Mouse (Mus musculus): ENCODE results near the gene Tmem147. TPM values are rescaled to one million over a fixed set of nuclear protein-coding genes. Genes with fewer than 3 reads are reported as not detected.
A peak's percentile ranks its signal among the peaks of the same experiment; 100 is the strongest.

The Tmem147 gene
- polyA plus RNA-seq (2015; fragmentation: Nextera tagmentation; extraction: Ambion mirVana), result 210 and 221 TPM in 2 replicates

DNA sequence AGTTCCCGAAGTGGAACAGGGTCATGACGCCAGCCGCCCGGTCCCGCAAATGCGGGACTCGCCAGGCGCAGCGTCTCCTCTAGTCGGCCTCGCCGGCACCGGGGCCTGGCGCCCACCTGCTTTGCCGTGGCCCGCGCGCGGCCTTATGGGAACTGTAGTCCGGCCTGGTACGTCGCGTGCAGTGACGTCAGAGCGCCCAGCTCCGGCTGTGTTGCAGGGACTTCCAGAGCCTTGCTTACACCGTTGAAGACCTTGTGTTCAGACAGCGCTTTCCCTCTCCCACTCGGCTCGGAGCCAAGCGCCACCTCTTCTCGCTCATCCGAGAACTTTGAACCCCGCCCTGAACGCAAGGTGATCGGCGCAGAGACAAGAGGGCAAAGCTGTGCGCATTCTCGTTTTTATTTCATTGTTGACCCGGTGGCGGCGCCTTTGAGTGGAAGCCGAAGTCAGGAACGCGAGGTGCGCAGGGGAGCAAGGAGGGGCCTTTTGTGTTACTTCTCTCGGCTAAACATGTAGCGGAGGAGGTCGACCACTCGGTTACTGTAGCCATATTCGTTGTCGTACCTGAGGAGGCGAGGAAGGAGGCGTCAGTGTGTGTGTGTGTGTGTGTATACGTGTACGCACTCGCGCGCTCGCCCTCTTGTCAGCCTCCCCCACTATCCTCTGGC lies at the start of gene Tmem147:
Gene Tmem147, minus strand, starts transcription at position 145 of the 668 bp plus-strand sequence.
- Histone ChIP-seq H3K27me3 (ENCODE audit: control insufficient read depth, insufficient read depth, low read length) (no peaks in the 10 kb centered on the region), H3K36me3 (ENCODE audit: control insufficient read depth, insufficient read depth, low read length) (no peaks in the 10 kb centered on the region), H3K27ac (replicated peaks) (peak within 1 kb of the TSS; percentile 85), H3K4me2 (replicated peaks; ENCODE audit: low read depth) (peak within 1 kb of the TSS; percentile 85), H3K9me3 (ENCODE audit: control insufficient read depth, low read length) (no peaks in the 10 kb centered on the region), H3K9ac (ENCODE audit: low read length) (peak within 1 kb of the TSS; percentile 80), H3K4me1 (replicated peaks; ENCODE audit: control insufficient read depth, insufficient read depth) (no peaks in the 10 kb centered on the region; the same call in 1 of the 2 replicates), H3K4me3 (ENCODE audit: low read depth, low read length) (peak within 1 kb of the TSS; percentile 74)
- TF ChIP-seq CTCF (IDR thresholded peaks at IDR 0.05; ENCODE audit: low read depth), result peak; percentile 57
- TF ChIP-seq EP300 (optimal IDR thresholded peaks at IDR 0.05), result no peak
- peak; percentile 93 for ATAC-seq (ENCODE audit: low FRiP score, low TSS enrichment)
- DNase-seq (ENCODE audit: low spot score), result peak; percentile 95
- 0% methylated on average over 60 of the region's 60 CpGs for WGBS

DNA sequence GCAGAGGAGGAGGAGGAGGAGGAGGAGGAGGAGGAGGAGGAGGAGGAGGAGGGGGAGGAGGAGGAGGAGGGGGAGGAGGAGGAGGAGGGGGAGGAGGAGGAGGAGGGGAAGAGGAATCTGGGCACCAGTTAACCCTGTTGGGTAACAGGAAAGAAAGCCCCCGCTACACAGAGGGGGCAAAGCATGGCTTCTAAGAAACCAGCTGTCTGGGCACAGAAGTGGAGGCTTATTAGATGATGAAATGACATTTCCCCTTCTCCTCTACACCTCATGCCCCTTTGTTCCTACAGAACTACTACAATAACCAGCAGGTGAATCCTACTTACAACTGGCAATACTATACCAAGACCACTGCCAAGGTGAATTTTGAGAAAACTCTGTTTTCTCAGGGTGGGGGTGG lies 48.6 kb upstream of the Tmem147 start:
- 86% methylated on average over 1 of the region's 1 CpGs for WGBS
- Histone ChIP-seq H3K27me3 (ENCODE audit: control insufficient read depth, insufficient read depth, low read length) (no peaks in the 10 kb centered on the region), H3K4me1 (replicated peaks; ENCODE audit: control insufficient read depth, insufficient read depth) (no peaks in the 10 kb centered on the region), H3K4me2 (replicated peaks; ENCODE audit: low read depth) (no peak overlapping the region), H3K36me3 (ENCODE audit: control insufficient read depth, insufficient read depth, low read length) (no peaks in the 10 kb centered on the region), H3K4me3 (ENCODE audit: low read depth, low read length) (no peak overlapping the region), H3K9me3 (ENCODE audit: control insufficient read depth, low read length) (no peaks in the 10 kb centered on the region), H3K9ac (ENCODE audit: low read length) (no peak overlapping the region), H3K27ac (replicated peaks) (no peak overlapping the region)
- DNase-seq (ENCODE audit: low spot score), result no peak
- no peak for ATAC-seq (ENCODE audit: low FRiP score, low TSS enrichment)
- no peak for TF ChIP-seq CTCF (IDR thresholded peaks at IDR 0.05; ENCODE audit: low read depth)
- no peak for TF ChIP-seq EP300 (optimal IDR thresholded peaks at IDR 0.05)

DNA sequence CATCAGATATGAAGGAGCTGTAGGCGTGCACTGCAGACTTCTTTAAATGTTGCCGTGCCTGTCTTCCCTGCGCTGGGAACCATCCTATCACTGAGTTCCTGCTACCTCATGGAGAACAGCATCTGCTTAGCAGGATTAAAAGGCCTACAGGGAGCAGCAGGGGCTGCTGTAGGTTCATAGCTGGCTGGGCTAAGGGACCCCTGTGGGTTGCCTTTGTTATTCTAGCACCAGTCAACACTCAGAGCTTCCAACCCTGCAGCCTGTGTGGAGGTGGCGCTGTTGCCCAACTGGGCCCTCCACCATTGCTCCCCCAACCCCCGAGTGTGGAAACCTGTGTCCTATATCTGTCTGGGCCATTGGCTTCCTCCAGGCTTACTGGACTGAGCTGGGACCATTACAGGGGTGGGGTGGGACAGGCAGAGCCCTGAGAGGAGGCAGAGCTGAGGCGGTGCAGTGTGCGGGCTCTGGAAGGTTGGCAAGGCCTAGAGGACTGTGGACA lies 47.8 kb upstream of the Tmem147 start:
- no peak for ATAC-seq (ENCODE audit: low FRiP score, low TSS enrichment)
- WGBS, result 60% methylated on average over 7 of the region's 7 CpGs
- Histone ChIP-seq H3K9me3 (ENCODE audit: control insufficient read depth, low read length) (no peaks in the 10 kb centered on the region), H3K9ac (ENCODE audit: low read length) (no peak overlapping the region), H3K27me3 (ENCODE audit: control insufficient read depth, insufficient read depth, low read length) (no peaks in the 10 kb centered on the region), H3K27ac (replicated peaks) (no peak overlapping the region), H3K4me1 (replicated peaks; ENCODE audit: control insufficient read depth, insufficient read depth) (no peaks in the 10 kb centered on the region), H3K36me3 (ENCODE audit: control insufficient read depth, insufficient read depth, low read length) (no peaks in the 10 kb centered on the region), H3K4me3 (ENCODE audit: low read depth, low read length) (0 out of 2 replicates have a peak overlapping the region, but pooled peaks have one; percentile 6), H3K4me2 (replicated peaks; ENCODE audit: low read depth) (peak overlapping the region; percentile 27; the same call in 1 of the 2 replicates)
- TF ChIP-seq CTCF (IDR thresholded peaks at IDR 0.05; ENCODE audit: low read depth) (no peak), EP300 (optimal IDR thresholded peaks at IDR 0.05) (no peak)
- no peak for DNase-seq (ENCODE audit: low spot score)

DNA sequence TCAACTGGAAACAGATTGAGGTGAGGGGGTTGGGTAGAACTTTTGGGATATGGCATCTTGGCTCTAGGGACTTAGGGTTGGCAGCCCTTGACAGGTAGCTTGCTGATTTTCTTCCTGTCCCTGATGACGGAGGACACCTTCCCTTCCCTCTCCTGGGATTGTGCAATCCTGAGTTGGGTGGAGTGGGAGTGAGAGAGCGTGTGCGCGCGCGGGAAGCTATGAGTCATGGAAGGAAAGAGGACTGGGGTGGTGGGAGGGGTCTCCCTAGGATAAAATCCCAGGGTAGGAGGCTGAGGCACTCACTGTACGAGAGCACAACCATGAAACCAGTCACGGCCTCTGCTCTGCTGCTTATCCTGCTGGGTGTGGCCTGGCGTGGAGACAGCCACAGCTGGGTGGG lies 46.8 kb upstream of the Tmem147 start:
- H3K9me3 ChIP-seq (ENCODE audit: control insufficient read depth, low read length), result no peaks in the 10 kb centered on the region
- ATAC-seq (ENCODE audit: low FRiP score, low TSS enrichment), result peak; percentile 64
- H3K36me3 ChIP-seq (ENCODE audit: control insufficient read depth, insufficient read depth, low read length), result no peaks in the 10 kb centered on the region
- H3K4me2 ChIP-seq (replicated peaks; ENCODE audit: low read depth), result no peak overlapping the region
- WGBS, result 49% methylated on average over 9 of the region's 9 CpGs
- no peaks in the 10 kb centered on the region for H3K4me1 ChIP-seq (replicated peaks; ENCODE audit: control insufficient read depth, insufficient read depth)
- H3K27me3 ChIP-seq (ENCODE audit: control insufficient read depth, insufficient read depth, low read length), result no peaks in the 10 kb centered on the region
- DNase-seq (ENCODE audit: low spot score), result peak; percentile 54
- peak overlapping the region; percentile 12 for H3K4me3 ChIP-seq (ENCODE audit: low read depth, low read length)
- H3K9ac ChIP-seq (ENCODE audit: low read length), result no peak overlapping the region
- peak overlapping the region; percentile 65; the same call in 1 of the 2 replicates for H3K27ac ChIP-seq (replicated peaks)
- TF ChIP-seq EP300 (optimal IDR thresholded peaks at IDR 0.05), result no peak
- TF ChIP-seq CTCF (IDR thresholded peaks at IDR 0.05; ENCODE audit: low read depth), result no peak

DNA sequence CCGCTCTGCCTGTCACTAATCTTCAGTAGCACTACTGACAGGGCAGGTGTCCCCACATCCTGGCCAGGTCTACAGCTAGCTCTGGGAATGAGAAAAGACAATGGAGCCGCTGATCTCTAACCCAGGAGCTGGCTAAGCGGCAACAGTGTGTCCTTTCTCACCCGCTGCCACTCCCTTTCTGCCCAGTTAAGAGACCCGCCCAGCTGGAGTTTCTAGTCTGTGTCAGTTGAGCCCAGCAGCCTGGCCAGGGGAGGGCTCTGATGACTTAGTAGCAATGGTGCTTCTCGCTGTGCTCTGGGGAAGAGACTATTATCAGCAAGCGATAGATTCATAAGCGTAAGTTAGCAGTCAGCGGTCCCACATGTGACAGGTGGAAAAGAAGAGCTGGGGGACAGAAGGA lies 39.9 kb upstream of the Tmem147 start:
- Histone ChIP-seq H3K36me3 (ENCODE audit: control insufficient read depth, insufficient read depth, low read length) (no peaks in the 10 kb centered on the region), H3K4me3 (ENCODE audit: low read depth, low read length) (no peak overlapping the region), H3K27me3 (ENCODE audit: control insufficient read depth, insufficient read depth, low read length) (no peaks in the 10 kb centered on the region), H3K9ac (ENCODE audit: low read length) (no peak overlapping the region), H3K4me2 (replicated peaks; ENCODE audit: low read depth) (no peak overlapping the region), H3K9me3 (ENCODE audit: control insufficient read depth, low read length) (no peaks in the 10 kb centered on the region), H3K27ac (replicated peaks) (peak overlapping the region; percentile 35; the same call in 1 of the 2 replicates), H3K4me1 (replicated peaks; ENCODE audit: control insufficient read depth, insufficient read depth) (no peaks in the 10 kb centered on the region)
- peak; percentile 70 for ATAC-seq (ENCODE audit: low FRiP score, low TSS enrichment)
- peak; percentile 74 for DNase-seq (ENCODE audit: low spot score)
- TF ChIP-seq EP300 (optimal IDR thresholded peaks at IDR 0.05) (no peak), CTCF (IDR thresholded peaks at IDR 0.05; ENCODE audit: low read depth) (no peak)
- WGBS, result 25% methylated on average over 9 of the region's 9 CpGs

DNA sequence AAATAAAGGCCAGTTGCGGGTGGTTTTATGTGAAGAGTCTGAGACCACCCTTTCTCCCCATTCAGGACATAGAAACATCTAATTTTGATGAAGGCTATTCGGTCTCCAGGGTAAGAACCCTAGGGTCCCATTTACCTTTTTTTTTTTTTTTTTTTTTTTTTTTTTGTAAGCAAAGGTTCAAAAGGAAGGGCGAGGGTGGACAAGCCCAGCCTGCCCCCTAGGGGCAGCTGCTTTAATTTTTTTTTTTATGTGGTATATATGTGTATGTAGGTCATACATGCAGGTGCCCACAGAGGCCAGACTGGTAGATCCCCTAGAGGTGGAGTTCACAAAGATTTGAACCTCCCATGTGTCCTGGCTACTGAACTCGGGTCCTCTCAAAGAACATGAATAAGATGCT lies 37.1 kb upstream of the Tmem147 start:
- no peak overlapping the region for H3K9ac ChIP-seq (ENCODE audit: low read length)
- 86% methylated on average over 4 of the region's 4 CpGs for WGBS
- H3K4me1 ChIP-seq (replicated peaks; ENCODE audit: control insufficient read depth, insufficient read depth), result no peaks in the 10 kb centered on the region
- H3K4me3 ChIP-seq (ENCODE audit: low read depth, low read length), result no peak overlapping the region
- TF ChIP-seq CTCF (IDR thresholded peaks at IDR 0.05; ENCODE audit: low read depth), result peak; percentile 23
- no peak for TF ChIP-seq EP300 (optimal IDR thresholded peaks at IDR 0.05)
- no peaks in the 10 kb centered on the region for H3K36me3 ChIP-seq (ENCODE audit: control insufficient read depth, insufficient read depth, low read length)
- DNase-seq (ENCODE audit: low spot score), result no peak
- no peak for ATAC-seq (ENCODE audit: low FRiP score, low TSS enrichment)
- no peaks in the 10 kb centered on the region for H3K9me3 ChIP-seq (ENCODE audit: control insufficient read depth, low read length)
- H3K27me3 ChIP-seq (ENCODE audit: control insufficient read depth, insufficient read depth, low read length), result no peaks in the 10 kb centered on the region
- H3K27ac ChIP-seq (replicated peaks), result no peak overlapping the region
- H3K4me2 ChIP-seq (replicated peaks; ENCODE audit: low read depth), result no peak overlapping the region

All from stomach, postnatal 0 days (tissue).